Mouse (Mus musculus): Measurements from ENCODE around the gene Lamp1. TPM values are rescaled to one million over a fixed set of nuclear protein-coding genes. Genes with fewer than 3 reads are reported as not detected.

Gene Lamp1
- 448 and 578 TPM in 2 replicates for polyA plus RNA-seq (2012; rRNA removed; ENCODE audit: low replicate concordance)

DNA sequence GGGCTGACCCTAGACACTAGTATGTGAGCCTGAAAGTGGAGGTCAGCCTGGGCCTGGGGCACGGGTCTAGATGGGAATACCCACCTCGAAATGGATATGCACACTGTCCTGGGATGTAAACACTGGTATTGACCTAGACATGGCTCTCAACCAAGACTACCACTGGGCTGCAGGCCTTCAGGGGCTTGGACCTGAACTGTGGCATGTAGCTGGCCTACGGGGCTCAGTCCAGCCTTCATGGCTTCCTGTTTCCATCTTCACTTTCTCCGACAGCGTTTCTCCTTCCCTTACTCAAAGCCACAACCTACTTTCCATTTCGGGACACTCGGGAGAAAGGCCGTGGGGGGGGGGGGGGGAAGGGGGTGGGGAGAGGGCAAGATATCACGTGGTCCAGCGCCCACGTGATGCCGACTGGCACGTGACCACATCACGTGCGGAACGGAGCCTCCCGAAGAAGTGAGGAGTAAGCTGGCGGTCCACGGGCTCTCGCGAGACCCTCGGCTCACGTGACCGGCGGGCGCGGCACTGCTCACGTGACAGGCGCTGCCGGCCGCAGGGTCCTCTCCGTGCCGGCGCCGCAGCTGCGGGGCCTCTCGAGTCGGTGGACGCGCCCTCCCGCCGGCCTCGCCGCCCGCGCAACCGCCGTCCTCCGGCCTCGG lies at the start of gene Lamp1:
TSS of gene Lamp1 (plus strand) at position 444 of the 659 bp plus-strand sequence.

DNA sequence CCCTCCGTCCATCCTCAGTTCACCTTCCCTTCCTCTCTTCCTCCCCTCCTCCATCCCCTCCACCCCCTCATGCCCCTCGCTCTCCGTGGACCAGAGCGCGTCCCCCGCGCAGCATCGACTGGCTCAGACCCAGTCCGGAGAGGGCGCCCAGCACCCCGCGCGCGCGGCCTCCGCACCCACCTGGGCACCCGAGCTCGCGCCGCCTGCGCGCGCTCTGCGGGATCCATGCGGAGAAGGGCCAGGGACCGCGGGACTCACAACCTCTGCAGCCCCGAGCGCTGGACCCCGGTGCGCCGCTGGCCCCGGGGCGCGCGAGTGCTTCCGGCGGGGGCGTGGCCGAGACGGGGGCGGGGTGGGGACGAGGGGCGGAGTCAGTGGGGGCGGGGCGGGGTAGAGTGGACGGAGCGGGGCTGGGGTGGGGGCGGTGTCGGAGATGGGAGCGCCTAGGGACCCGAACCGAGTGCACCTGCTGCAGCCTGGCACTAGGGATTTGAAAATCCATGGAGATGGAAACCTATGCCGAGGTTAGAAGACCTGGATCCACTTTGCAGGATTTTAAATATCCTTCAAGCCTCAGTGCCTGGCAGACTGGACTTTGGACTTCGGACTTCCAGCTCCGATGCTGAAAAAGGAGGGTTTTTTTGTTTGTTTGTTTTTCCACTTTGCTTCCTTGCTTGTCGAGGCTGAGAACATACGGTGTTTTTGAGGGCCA lies 41.5 kb downstream of the Lamp1 start, which contains the start of gene Grtp1:
TSS of gene Grtp1 (minus strand) at position 320 of the 712 bp plus-strand sequence.

Other genes starting within 250 kb of the Lamp1 start
- gene F7, start 133.1 kb upstream of the Lamp1 start, polyA plus RNA-seq (2012; rRNA removed; ENCODE audit: low replicate concordance) = 1.4 and 1.5 TPM in 2 replicates
- gene F10, start 121.9 kb upstream of the Lamp1 start, polyA plus RNA-seq (2012; rRNA removed; ENCODE audit: low replicate concordance) = 0.92 and 1.6 TPM in 2 replicates
- gene Proz, start 98.2 kb upstream of the Lamp1 start, polyA plus RNA-seq (2012; rRNA removed; ENCODE audit: low replicate concordance) = 0.04 and 1.2 TPM in 2 replicates
- gene Pcid2, start 53.7 kb upstream of the Lamp1 start, polyA plus RNA-seq (2012; rRNA removed; ENCODE audit: low replicate concordance) = 21.4 and 25.1 TPM in 2 replicates
- 36.6 and 48.9 TPM in 2 replicates for gene Cul4a, start 53.5 kb upstream of the Lamp1 start, polyA plus RNA-seq (2012; rRNA removed; ENCODE audit: low replicate concordance)
- 7.1 and 16.2 TPM in 2 replicates for gene Grtp1, start 41.5 kb downstream of the Lamp1 start, polyA plus RNA-seq (2012; rRNA removed; ENCODE audit: low replicate concordance)
- gene Adprhl1, start 95.0 kb downstream of the Lamp1 start, polyA plus RNA-seq (2012; rRNA removed; ENCODE audit: low replicate concordance) = 0.53 and 2.8 TPM in 2 replicates
- 17.8 and 34.9 TPM in 2 replicates for gene Dcun1d2, start 129.0 kb downstream of the Lamp1 start, polyA plus RNA-seq (2012; rRNA removed; ENCODE audit: low replicate concordance)
- 26.0 and 41.1 TPM in 2 replicates for gene Tmco3, start 129.0 kb downstream of the Lamp1 start, polyA plus RNA-seq (2012; rRNA removed; ENCODE audit: low replicate concordance)
- gene Tfdp1, start 179.6 kb downstream of the Lamp1 start, polyA plus RNA-seq (2012; rRNA removed; ENCODE audit: low replicate concordance) = 22.0 and 39.2 TPM in 2 replicates
- gene Atp4b, start 237.7 kb downstream of the Lamp1 start, polyA plus RNA-seq (2012; rRNA removed; ENCODE audit: low replicate concordance) = 0.82 and 1.3 TPM in 2 replicates
- 0.01 TPM in 1 of 2 replicates, not detected in the other for gene Grk1, start 245.9 kb downstream of the Lamp1 start, polyA plus RNA-seq (2012; rRNA removed; ENCODE audit: low replicate concordance)